Mouse (Mus musculus): ENCODE results near the gene Cltb. TPM values are rescaled to one million over a fixed set of nuclear protein-coding genes. Genes with fewer than 3 reads are reported as not detected.

Cltb gene
- total RNA-seq, 2 experiments from 2014 or later = 261 to 274 TPM

DNA sequence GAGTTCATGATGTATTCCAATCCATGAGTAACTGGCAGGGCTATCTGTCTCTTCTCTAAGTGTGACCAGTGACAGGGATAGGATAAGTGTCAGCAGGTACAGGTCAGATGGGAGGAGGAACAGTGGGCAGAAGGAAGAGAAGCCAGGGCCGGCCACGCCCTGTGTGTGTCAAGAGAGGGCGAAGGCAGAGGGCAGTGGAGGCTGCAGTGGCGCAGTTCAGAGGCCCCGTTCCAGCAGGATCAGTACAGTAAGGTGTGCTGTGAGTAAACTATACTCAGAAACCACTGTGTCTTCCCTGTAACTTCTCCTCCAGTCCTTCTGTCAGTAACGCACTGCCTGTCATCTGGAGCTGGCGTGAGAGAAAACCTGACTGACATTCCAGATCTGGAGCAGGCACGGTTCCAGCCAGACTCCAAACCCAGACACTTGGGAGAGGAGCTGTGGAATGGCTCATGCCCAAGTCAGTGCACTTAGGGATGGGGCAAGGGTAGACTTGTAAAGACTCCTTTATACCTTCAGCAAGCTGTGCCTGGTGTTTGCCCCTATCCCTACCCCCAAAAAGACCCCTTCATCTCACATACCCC is 14.9 kb downstream of the Cltb start:
- DNase-seq = no peak

DNA sequence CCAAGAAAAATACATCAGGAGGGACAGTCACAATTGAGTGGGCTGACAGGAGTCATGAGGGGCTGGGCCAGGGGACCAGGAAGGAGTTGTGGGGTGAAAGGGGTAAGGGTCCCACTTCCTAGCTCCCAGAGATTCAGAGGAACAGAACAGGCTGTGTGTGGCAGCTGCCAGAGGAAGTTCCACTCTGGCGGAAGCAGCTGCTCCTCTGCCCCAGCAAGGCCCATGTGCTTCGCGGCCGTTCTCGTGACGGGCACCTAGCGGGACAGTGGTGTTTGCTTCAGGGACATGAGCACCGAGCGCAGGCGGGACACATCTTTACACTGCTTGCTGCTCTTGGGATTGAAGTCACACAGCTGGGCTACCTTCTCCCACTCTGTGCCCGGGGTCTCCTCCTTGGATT is 17.5 kb downstream of the Cltb start:
- peak in 1 of 2 experiments; percentile 19 for DNase-seq

DNA sequence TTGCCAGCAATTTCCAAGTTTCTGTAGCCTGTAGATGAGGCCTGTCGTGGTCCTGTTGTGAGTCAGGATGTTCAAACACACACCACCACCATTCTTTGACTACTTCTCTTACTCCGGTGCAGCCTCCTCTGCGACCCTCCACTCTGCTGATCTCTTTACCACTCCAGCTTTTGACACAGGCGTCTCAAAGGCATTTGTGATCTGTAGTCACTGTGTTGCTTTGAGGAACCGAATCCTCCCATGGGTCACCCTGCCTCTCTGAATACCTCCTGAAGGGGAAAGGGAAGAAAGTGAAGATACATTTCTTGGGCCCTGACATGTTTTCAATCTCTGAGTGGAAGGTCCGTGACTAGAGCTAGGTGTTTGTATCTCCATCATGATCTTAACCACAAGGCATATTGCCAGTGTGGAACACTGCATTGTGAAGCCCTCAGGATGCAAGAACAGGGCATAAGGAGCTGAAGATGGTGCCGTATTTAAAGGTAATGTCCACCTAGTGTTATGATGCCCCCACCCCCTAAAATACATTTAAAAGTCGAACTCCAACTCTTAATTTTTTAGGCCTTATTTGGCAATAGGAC is 19.3 kb downstream of the Cltb start:
- DNase-seq = no peak

DNA sequence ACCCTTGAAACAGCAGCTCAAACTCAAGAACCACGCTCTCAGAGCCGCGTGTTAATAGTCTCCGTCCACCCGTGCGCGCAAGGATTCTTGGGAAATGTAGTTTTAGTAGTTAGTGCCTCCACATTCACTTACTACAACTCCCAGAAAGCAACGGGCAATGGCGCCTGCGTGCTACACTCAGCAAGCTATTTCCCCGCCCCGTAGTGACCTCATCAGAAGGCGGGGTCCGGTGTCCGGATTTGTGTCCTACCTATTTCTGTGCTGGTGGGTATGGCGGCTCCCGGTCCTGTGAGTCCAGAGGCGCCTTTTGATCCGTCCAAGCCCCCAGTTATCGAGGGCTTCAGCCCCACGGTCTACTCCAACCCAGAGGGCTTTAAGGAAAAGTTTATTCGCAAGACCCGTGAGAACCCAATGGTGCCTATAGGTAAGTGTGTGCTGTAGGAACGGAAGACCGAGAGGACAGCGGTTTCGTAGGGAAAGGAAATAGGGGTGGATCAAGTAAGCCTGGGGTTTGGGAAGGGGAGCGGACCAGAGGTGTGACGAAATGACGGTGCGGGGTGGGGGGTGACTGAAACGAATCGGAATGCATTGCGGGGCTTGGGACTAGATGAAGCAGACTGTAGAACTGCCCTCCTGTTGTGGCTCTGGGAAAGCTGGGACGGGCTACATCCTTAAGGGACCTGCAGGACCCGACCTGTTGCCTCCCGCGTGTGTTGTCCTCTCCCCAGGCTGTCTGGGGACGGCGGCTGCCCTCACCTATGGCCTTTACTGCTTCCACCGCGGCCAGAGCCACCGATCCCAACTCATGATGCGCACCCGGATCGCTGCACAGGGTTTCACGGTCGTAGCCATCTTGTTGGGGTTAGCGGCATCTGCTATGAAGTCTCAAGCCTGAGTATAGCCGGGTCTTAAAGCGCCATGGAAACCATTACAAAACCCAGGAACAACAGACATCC is 20.9 kb downstream of the Cltb start, which contains the start of the genes Nop16 and Higd2a:
TSS of gene Nop16 (minus strand) at position 95 of the 956 bp plus-strand sequence.
TSS of gene Higd2a (plus strand) at position 212 of the 956 bp plus-strand sequence.
- peak; percentile 95 to 96 for DNase-seq

DNA sequence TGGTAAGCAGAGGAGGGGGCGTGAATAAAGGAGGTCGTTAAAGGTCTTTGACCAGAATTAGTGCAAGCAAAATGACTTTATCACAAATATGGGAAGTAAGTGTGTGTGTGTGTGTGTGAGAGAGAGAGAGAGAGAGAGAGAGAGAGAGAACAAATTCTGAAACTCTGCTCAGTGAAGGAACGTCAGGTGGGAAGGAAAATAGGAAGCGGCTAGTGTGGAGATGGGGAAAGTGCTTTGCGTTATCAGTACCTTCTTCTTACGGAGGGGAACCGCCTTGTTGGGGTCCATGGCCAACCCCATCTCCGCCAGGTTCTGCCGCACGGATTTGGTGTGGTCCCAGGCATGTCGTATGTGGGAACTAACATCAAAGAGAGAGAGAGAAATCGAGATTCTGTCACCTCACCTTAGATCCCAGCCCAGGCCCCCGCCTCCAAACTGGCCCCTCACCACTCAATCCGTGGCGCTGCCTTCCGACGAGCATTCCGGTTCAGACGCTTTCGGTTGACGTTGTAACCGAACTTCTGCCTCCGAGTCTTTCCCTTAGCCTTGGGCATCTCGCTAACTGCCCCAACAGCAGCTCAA is 21.6 kb downstream of the Cltb start:
- DNase-seq = no peak

DNA sequence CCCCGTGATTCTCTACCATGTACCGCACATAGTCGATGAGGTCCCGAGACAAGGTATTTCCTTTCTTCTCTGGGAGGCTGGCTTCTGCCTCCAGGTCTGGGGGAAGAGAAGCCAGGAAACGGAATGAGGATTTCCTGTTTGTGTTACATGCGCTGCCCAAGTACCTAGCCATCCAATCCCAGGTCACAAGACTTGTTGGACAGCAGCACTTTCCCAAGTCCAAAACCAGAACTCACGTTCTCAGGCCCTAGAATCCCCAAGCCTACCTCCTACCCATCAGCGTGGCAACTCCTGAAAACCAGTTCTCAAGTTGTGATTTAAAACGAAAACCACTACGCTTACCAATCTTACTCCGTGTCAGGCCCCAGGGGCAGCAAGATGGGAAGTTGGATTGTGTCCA is 25.3 kb downstream of the Cltb start:
- no peak for DNase-seq

DNA sequence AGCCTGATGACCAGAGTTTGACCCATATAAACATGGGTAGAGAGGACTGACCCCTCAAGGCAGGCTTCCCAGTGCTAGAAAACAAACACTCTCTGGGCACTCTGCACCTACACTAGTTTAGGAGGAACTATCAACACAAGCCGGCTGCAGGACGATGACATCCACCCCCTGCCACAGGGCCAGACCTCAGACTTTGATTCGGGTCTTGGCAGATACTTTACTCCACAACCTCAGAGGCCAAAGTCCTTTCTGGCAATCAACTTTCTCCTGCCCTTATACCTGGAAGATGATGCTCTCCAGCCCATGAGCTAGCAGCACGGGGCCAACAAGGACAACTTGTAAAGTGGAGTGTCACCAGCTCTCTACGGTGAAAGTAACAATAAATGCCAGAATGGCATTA is 28.3 kb downstream of the Cltb start:
- no peak for DNase-seq

DNA sequence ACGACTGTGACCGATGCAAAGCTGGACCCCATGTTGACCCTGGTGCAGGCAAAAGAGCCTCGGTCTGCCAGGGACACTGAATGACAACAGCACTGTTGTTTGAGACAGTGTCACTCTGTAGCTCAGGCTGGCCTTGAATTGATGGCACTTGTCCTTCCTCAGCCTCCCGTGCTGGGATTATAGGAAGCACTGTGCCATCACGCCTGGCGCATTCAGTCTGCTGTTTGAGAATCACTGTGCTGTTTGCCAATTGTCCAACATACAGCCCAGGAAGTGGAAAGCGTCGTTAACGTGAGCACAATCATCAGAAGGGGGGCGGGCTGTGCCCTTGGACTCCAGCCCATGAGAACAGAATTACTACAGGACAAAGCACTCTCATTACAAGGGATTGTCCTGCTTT is 29.0 kb downstream of the Cltb start:
- DNase-seq = peak; percentile 19 to 29

DNA sequence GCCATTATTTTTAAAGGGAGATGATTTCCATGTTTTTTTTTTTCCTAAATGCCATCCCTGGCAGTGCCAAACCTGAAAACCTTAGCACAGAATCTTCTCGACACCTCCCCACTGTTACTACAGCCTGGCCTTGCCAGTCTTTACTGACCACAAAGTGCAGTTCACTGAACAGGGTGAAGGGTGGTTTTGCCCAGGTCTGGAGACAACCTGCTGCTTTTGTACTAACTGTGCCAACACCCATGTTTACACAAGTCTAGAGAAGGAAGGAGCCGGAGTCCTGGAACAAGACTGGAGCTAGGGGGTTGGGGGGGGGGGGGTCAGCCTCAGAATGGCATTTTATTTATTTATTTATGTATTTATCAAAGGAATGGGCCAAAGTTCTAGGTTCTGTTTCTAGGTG is 29.8 kb downstream of the Cltb start:
- no peak for DNase-seq

DNA sequence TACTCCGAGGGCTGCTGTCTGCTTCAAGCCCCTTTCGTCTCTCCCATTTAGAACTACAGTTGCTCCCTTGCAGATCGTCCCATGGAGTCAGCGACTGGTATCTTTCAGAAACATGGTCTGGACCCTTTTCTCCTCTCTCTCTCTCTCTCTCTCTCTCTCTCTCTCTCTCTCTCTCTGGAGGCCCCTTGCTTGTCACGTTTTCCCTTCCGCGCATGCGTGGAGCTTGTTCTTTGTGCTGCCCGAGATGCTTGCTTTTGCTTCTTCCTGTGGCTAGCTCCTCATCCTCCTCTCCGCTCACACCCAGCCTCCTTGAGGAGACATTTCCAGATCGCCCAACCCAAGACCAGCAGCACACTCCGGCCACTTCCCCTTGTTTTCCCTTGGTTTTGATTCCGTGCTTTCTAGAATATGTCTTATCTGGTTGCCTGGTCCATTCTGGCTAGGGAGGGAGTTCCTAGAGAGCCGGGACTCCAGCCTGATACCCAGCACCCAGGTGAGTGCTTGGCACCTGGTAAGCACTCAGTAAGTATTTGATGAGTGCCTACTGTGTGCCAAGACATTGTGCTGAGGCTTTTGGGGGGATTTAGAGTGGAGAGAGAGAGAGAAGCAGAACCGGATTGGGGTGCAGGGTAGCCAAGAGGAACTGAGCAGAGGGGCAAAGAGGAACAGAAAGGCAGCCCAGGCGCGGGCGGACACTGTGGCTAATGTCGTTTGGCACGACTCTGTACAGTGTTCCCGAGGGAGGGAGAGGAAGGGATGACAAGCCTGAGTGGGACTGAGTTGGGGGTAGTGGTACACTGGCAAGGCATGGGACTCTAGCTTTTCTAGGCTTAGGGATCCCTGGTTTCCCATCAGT is 33.3 kb downstream of the Cltb start:
- no peak for DNase-seq

DNA sequence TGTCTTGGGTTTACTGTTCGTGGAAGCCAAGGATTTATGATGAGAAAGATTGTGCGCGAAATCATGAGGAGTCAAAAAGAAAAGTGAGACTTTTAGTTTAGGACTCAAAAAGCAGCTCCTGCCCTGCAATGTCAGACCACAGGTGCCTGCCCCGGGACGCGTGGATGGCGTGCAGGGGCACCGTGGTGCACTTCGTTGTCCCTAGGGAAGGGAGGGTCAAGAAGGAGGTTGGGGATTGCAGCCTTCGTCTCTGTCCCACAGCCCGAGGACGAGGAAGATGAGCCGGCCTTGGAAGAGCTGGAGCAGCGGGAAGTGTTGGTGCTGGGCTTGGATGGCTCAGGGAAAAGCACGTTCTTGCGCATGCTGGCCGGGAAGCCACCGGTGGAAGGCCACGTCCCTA is 35.7 kb downstream of the Cltb start:
- no peak for DNase-seq

DNA sequence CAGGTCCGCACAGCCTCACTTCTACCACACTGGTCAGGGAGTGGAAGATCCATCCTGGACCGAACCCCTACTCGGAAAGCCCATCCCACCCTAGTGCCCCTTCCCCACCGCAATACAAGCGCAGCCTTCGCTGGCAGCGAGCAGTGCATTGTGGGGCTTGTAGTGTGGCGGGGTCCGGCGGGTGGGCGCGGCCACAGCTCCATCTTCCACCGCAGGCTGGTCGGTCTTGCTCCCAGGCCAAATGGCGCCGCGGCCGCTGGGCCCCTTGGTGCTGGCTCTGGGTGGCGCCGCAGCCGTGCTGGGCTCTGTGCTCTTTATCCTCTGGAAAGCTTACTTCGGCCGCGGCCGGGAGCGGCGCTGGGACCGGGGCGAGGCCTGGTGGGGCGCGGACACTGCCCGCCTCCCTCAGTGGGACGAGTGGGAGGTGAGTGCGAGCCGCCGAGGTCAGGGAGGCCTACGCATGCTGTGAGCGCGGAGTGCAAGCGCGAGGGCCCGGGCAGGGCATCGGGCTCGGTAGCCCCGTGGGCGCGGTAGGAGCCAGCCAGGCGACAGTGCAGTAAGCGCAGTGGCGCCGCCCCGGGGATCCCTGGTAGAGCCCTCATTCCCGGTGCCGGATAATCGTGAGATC is 36.2 kb downstream of the Cltb start, which contains the start of gene Arl10:
TSS of gene Arl10 (plus strand) at position 162 of the 628 bp plus-strand sequence.
- DNase-seq = peak; percentile 80

DNA sequence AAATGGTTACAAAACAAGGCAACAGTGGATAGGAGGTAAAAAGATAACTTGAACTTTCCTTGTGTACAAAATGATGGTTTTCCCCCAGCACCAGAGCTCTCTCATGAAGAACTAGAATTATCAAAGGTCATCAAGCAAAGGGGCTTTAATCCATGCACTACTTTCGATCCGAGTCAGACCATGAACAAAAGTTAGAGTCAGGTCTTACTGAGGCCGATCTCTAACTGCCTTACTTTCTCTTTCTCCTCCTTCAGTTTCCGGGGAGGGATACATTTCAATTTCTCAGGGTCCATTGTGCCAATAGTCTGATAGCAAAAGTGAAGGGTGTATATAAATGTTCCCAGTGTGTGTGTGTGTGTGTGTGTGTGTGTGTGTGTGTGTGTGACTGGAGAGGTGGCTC is 38.5 kb downstream of the Cltb start:
- DNase-seq = no peak

DNA sequence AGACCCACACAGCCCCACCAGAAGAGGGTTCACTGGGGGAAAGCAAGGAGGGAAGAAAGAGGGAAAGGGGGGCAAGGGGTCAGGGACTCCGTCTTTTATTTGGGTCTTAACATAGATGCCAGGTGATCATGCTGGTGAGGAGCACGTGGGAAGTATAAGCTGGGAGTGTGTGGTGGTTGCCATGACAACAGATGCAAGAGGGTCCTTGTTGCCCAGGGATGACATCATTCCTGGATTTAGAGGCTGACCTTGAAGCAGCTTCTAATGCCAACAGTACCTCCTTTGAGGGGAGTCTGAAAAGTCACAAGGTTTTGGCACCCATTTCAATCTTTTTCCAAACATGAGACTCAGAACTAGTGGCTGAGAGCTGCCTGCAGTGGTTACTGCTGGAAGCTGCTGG is 39.5 kb downstream of the Cltb start:
- no peak for DNase-seq

DNA sequence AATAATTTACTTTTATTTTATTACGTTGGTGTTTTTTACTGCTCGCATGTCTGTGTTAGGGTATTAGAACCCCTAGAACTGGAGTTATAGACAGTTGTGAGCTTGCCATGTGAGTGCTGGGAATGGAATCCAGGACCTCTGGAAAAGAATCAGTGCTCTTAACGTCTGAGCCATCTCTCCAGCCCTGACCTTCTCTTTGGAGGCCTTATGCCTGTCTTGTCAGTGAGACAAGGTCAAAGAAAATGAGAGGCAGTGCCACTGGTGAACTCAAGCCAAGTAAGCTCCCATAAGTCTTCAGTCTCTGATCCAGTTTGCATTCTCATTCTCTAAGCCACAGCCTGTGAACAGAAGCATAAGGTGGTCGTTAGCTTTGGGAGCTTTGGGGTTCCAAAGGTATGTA is 40.4 kb downstream of the Cltb start:
- no peak for DNase-seq

DNA sequence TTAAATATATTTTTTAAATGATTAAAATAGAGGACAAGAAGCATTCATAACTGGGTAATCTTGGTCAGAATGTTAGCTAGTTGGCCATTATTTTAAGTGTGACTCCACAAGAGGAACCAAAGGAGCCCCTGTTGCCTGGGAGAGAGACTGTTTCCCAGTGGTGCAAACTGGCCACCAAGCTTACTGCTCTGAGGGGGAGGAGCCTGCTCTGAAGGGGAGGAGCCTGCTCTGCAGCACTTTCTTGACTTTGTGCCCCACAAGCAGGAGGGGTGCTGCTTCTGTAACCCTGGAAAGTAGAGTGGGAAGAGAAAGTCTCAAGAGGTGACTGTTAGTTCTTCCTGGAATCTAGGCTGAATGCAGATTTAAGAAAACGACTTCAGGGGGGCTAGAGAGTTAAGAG is 41.9 kb downstream of the Cltb start:
- no peak for DNase-seq

DNA sequence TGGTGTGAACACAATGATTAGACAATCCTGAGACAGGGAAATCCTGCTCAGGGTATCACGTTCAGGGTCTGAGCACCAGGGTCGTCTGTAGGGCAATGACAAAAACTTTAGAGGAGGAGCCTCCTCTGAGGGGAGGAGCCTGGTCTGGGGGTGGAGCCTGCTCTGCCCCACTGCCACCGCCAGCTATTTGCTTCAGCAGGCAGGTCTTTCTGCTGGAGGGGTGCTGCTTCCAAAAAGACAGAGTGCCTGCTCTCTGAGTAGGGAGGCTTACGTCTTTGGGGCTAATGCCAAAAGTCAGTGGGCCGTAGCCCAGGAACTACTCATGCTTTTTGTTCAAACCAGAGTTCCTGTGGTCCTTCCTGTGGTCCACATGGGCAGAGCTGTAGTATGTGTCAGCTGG is 42.8 kb downstream of the Cltb start:
- no peak for DNase-seq

DNA sequence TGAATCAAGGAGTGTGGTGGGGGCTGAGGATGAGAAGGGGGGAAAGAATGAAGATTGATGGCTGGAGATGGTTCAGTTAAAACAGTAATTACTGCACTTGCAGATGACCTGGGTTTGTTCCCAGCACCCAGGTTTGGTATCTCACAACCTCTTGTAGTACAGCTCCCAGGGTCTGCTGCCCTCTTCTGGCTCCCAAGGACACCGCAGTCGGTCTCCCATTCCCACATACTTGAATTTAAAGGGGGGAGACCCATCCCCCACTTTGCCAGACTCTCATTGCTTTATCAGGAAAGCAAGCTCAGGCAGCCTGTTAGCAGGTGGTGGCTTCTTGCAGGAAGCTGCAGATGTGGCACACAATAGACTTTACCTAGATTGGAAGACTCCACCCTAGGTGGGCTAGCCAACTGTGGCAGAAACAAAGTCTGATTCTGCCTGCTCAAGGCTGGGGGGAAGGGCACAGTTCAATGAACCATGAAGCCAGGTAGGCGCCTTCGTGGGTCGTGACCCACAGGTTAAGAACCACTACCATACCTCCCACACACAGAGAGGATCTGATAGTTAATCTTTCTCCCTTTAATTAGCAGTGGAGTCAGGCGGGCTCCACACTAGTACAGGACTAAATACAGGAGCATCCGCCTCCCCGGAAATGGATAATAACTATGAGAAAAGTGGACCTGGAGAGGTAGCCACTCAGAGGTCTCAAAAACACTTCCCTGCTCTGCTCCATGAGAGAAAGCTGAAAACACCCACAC is 45.4 kb downstream of the Cltb start:
- DNase-seq = peak in 1 of 2 experiments; percentile 34

DNA sequence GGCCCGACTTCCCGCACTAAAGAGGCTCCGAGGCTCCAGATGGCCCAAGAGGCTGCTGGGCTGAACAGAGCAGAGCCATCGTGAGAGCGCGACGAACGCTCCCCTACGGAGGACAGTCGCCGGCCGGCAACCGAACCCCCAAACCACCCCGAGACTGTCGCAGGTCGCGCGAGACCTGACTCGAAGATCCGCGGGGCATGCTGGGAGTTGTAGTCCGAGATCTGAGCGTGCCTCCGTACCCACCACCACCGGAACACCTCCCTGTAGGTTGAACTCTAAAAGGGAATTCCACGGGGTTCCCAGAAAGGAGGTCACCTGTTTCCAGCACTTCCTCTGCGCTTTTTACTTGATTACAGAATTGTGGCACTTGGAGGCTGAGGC is 46.0 kb downstream of the Cltb start, which contains the start of gene 4833439L19Rik:
TSS of gene 4833439L19Rik (minus strand) at position 235 of the 381 bp plus-strand sequence.
- DNase-seq = peak; percentile 93 to 94

Measured in layer of hippocampus, postnatal 36 days (tissue).